Comparison of ENCODE assay signal across 9 mouse cellular contexts in genomic region chr1:121601084-121601483, GRCm38 (mm10). TPM values are rescaled to one million over a fixed set of nuclear protein-coding genes. Genes with fewer than 3 reads are reported as not detected.
DNase-seq lines count a peak whose midpoint lies in the region; ATAC-seq and TF ChIP-seq lines count a peak whose summit lies in the region.
"Had no signal": no experiment of that assay in that cellular context is flagged by ENCODE, and none has a peak within 500 bp of the region (broad histone marks: within the 10 kb centered on the region; RNA-seq: fewer than 3 reads in every experiment).

No protein-coding gene starts in this region.

- peak; percentile 60 for TF ChIP-seq CTCF in gastrocnemius, adult 2 months (IDR thresholded peaks at IDR 0.05)

- ATAC-seq in activated CD4-positive, CD25-positive, alpha-beta regulatory T cell, adult 4 months = no peak

- intact Hi-C loops in gastrocnemius, adult 2 months (cut with DNase I) = loop anchor here (5.0 kb wide), 1 partner anchor 106 kb away; no protein-coding TSS in a partner anchor

- no peak overlapping the region for H3K4me3 ChIP-seq in gastrocnemius, adult 2 months
- H3K4me3 ChIP-seq: neural tube, embryonic 13.5 days had no signal

- no peak overlapping the region for H3K27ac ChIP-seq in gastrocnemius, adult 2 months
- H3K27ac ChIP-seq: neural tube, embryonic 13.5 days had no signal

- no peak for DNase-seq in gastrocnemius, adult 2 months
- no peak for DNase-seq in gastrocnemius, postnatal 10 days
- peak; percentile 8 for DNase-seq in right cerebral cortex, adult 18-20 months
- no peak for DNase-seq in right cerebral cortex, postnatal 36 days (ENCODE audit: low spot score in 2 of 2)
- peak; percentile 77 for DNase-seq in embryo, embryonic 11 days
- DNase-seq in retina, embryonic 14.5 days (ENCODE audit: low spot score) = peak; percentile 59
- DNase-seq in layer of hippocampus, adult 9-11 months = no peak

RNA-seq across cellular contexts. Expression of gene Ddx18, which starts 33.3 kb away (rescaled TPM):
- total RNA-seq in gastrocnemius, adult 2 months (2021) = 10 to 100 TPM; 16.8 to 17.7 TPM
- 10 to 100 TPM; 17.1 to 21.6 TPM for total RNA-seq in gastrocnemius, postnatal 10 days (2021)
- 10 to 100 TPM; 45.0 to 93.8 TPM for polyA plus RNA-seq in activated CD4-positive, CD25-positive, alpha-beta regulatory T cell, adult 4 months (2017; shearing (Covaris generic))

Comparison
In these comparisons a context has a peak if more than half of its experiments do, and no peak if none do; other contexts are left out.
1. DNase-seq: peak in right cerebral cortex, adult 18-20 months (single experiment), embryo, embryonic 11 days (single experiment) and retina, embryonic 14.5 days (single experiment); none in gastrocnemius, adult 2 months (single experiment), gastrocnemius, postnatal 10 days (single experiment), right cerebral cortex, postnatal 36 days (0 of 2) and layer of hippocampus, adult 9-11 months (single experiment).